Mouse (Mus musculus) embryonic facial prominence, embryonic 15.5 days (tissue): ENCODE data around the gene Nrxn3. TPM values are rescaled to one million over a fixed set of nuclear protein-coding genes. Genes with fewer than 3 reads are reported as not detected.

ENCODE experiments used
- ATAC-seq: fragments of 200-750 bp; cut with Nextera tagmentation; 2 replicates; pipeline ENCODE4 v1.8.0; 2017; ENCODE audit warnings: low read depth, moderate TSS enrichment; ENCODE audit not compliant: insufficient number of reproducible peaks, low FRiP score, low TSS enrichment
- H3K27ac ChIP-seq: fragments of 300-500 bp; sonication (generic); replicated peaks from 2 replicates; pipeline ENCODE4 v1.5.1; 2015; ENCODE audit warnings: mild to moderate bottlenecking, inconsistent platforms
- H3K27me3 ChIP-seq: fragments of 300-500 bp; sonication (generic); 2 replicates; pipeline ENCODE4 v1.6.1; 2015; ENCODE audit warnings: inconsistent platforms
- H3K36me3 ChIP-seq: fragments of 300-500 bp; sonication (generic); 2 replicates; pipeline ENCODE4 v1.6.1; 2015; ENCODE audit warnings: mild to moderate bottlenecking, inconsistent platforms
- H3K4me1 ChIP-seq: fragments of 300-500 bp; sonication (generic); 2 replicates; pipeline ENCODE4 v1.6.1; 2015; ENCODE audit warnings: inconsistent platforms
- H3K4me2 ChIP-seq: fragments of 300-500 bp; sonication (generic); replicated peaks from 2 replicates; pipeline ENCODE4 v1.6.1; 2015; ENCODE audit warnings: mild to moderate bottlenecking, inconsistent platforms
- H3K4me3 ChIP-seq: fragments of 300-500 bp; sonication (generic); replicated peaks from 2 replicates; pipeline ENCODE4 v1.5.1; 2015; ENCODE audit warnings: mild to moderate bottlenecking, inconsistent platforms
- H3K9ac ChIP-seq: fragments of 300-500 bp; sonication (generic); 2 replicates; pipeline ENCODE4 v1.6.1; 2015; ENCODE audit warnings: inconsistent platforms
- H3K9me3 ChIP-seq: fragments of 300-500 bp; sonication (generic); replicated peaks from 2 replicates; pipeline ENCODE4 v1.6.1; 2016; ENCODE audit warnings: inconsistent platforms
- WGBS: fragments of 180-500 bp; shearing (Covaris S2); methylation state at CpG from one replicate; pipeline ENCODE4 v1.1.7; 2015; 5-methylcytosine and 5-hydroxymethylcytosine counted together
- polyA plus RNA-seq: library from polyadenylated mRNA; unstranded; fragments of >200 nt; fragmentation: Nextera tagmentation; extraction: Ambion mirVana; gene quantifications from 2 replicates; pipeline ENCODE4 v1.2.1, GENCODE M21; 2015

The Nrxn3 gene
- polyA plus RNA-seq, 1 experiment from 2014 or later, result 4.5 TPM

GRCm38 (mm10) chr12:89239826-89240225 is 517.1 kb downstream of the Nrxn3 start:
- Histone ChIP-seq H3K36me3 (no peaks in the 10 kb centered on the region), H3K27ac (no peak overlapping the region), H3K9ac (no peak overlapping the region), H3K9me3 (no peaks in the 10 kb centered on the region), H3K4me3 (no peak overlapping the region), H3K4me1 (no peaks in the 10 kb centered on the region), H3K27me3 (no peaks in the 10 kb centered on the region), H3K4me2 (no peak overlapping the region)
- ATAC-seq, result no peak
- 34% methylated on average over 1 of the region's 1 CpGs for WGBS

- Histone ChIP-seq H3K9ac (no peak overlapping the region), H3K4me1 (no peaks in the 10 kb centered on the region), H3K27me3 (no peaks in the 10 kb centered on the region), H3K4me2 (no peak overlapping the region), H3K9me3 (no peaks in the 10 kb centered on the region), H3K4me3 (no peak overlapping the region), H3K27ac (no peak overlapping the region), H3K36me3 (no peaks in the 10 kb centered on the region)
- ATAC-seq, result no peak
Measured at GRCm38 (mm10) chr12:89241554-89241953, 518.9 kb downstream of the Nrxn3 start.

- H3K4me1 ChIP-seq, result no peaks in the 10 kb centered on the region
- no peak overlapping the region for H3K4me3 ChIP-seq
- no peaks in the 10 kb centered on the region for H3K27me3 ChIP-seq
- H3K36me3 ChIP-seq, result no peaks in the 10 kb centered on the region
- no peaks in the 10 kb centered on the region for H3K9me3 ChIP-seq
- no peak overlapping the region for H3K9ac ChIP-seq
- no peak for ATAC-seq
- H3K4me2 ChIP-seq, result no peak overlapping the region
- H3K27ac ChIP-seq, result no peak overlapping the region
- 31% methylated on average over 1 of the region's 1 CpGs for WGBS
Measured at GRCm38 (mm10) chr12:89242476-89242875, 519.8 kb downstream of the Nrxn3 start.

DNA sequence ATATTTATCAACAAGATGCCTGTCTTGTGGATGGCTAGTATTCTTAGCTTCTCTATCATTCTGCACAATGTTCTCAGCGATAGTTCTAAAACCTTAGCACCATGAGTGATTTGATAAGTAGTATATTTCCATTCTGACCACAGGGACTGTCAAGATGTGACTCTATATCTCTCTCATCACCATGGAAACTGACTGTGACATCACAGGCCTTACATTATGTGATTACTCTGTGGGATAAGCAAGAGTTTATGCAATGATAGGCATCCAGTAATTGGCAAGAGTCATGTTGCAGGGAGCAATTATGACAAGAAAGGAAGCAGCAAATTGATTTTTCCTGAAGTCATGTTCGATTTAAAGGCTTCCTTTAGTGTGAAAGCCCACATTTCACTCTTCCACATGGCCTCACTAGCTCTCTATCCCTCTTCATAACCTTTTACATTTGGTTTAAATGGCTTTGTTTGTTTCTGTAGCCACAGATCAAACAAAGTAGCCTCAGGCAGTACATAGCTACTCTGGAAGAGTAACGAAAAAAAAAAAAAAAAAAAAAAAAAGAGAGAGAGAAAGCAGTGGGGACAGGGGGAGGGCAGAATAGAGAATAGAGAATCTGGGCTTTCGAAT is 532.7 kb downstream of the Nrxn3 start:
- Histone ChIP-seq H3K36me3 (no peaks in the 10 kb centered on the region), H3K4me1 (no peaks in the 10 kb centered on the region), H3K4me3 (no peak overlapping the region), H3K27me3 (no peaks in the 10 kb centered on the region), H3K4me2 (no peak overlapping the region), H3K9ac (no peak overlapping the region), H3K27ac (no peak overlapping the region), H3K9me3 (no peaks in the 10 kb centered on the region)
- 25% methylated on average over 4 of the region's 4 CpGs for WGBS
- no peak for ATAC-seq

GRCm38 (mm10) chr12:89258879-89259278 is 536.2 kb downstream of the Nrxn3 start:
- Histone ChIP-seq H3K4me3 (no peak overlapping the region), H3K9ac (no peak overlapping the region), H3K4me2 (no peak overlapping the region), H3K9me3 (no peaks in the 10 kb centered on the region), H3K27ac (no peak overlapping the region), H3K4me1 (no peaks in the 10 kb centered on the region), H3K36me3 (no peaks in the 10 kb centered on the region), H3K27me3 (no peaks in the 10 kb centered on the region)
- no peak for ATAC-seq
- 61% methylated on average over 3 of the region's 3 CpGs for WGBS

- H3K9me3 ChIP-seq, result no peaks in the 10 kb centered on the region
- no peak overlapping the region for H3K4me3 ChIP-seq
- ATAC-seq, result no peak
- no peak overlapping the region for H3K9ac ChIP-seq
- 86% methylated on average over 24 of the region's 24 CpGs for WGBS
- no peak overlapping the region for H3K4me2 ChIP-seq
- no peaks in the 10 kb centered on the region for H3K27me3 ChIP-seq
- H3K27ac ChIP-seq, result no peak overlapping the region
- H3K4me1 ChIP-seq, result no peaks in the 10 kb centered on the region
- no peaks in the 10 kb centered on the region for H3K36me3 ChIP-seq
Measured at GRCm38 (mm10) chr12:89260076-89260475, 537.4 kb downstream of the Nrxn3 start.

- Histone ChIP-seq H3K4me2 (no peak overlapping the region), H3K27me3 (no peaks in the 10 kb centered on the region), H3K27ac (no peak overlapping the region), H3K9ac (no peak overlapping the region), H3K36me3 (no peaks in the 10 kb centered on the region), H3K9me3 (no peaks in the 10 kb centered on the region), H3K4me3 (no peak overlapping the region), H3K4me1 (no peaks in the 10 kb centered on the region)
- 62% methylated on average over 1 of the region's 1 CpGs for WGBS
- no peak for ATAC-seq
Measured at GRCm38 (mm10) chr12:89262261-89262660, 539.6 kb downstream of the Nrxn3 start.

- Histone ChIP-seq H3K36me3 (no peaks in the 10 kb centered on the region), H3K4me2 (no peak overlapping the region), H3K9me3 (no peaks in the 10 kb centered on the region), H3K27me3 (no peaks in the 10 kb centered on the region), H3K9ac (no peak overlapping the region), H3K27ac (no peak overlapping the region), H3K4me1 (peaks cover 3% of the 10 kb centered on the region; the same call in 1 of the 2 replicates), H3K4me3 (no peak overlapping the region)
- no peak for ATAC-seq
- 64% methylated on average over 6 of the region's 6 CpGs for WGBS
Measured at GRCm38 (mm10) chr12:89282362-89283343, 560.0 kb downstream of the Nrxn3 start.

DNA sequence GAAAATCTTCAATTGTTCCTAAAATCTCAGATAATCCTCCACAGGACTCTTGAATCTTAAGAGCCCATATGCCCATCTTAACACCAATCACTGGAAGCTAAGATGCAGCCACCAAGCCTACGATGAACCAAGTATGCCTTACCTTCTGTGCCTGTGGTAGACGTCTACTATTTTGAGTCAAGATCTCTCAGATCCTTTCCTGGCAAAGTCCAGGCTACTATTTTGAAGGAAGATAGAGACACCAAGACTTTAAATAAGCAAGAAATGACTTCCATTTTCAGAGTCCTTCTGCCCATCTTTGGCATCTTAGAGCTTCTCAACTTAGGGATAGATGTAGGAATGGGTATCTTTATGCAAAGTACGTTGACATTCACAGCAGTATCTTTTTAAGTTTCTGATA is 561.7 kb downstream of the Nrxn3 start:
- H3K4me1 ChIP-seq, result peaks cover 3% of the 10 kb centered on the region; the same call in 1 of the 2 replicates
- H3K9ac ChIP-seq, result no peak overlapping the region
- H3K4me3 ChIP-seq, result no peak overlapping the region
- 91% methylated on average over 3 of the region's 3 CpGs for WGBS
- no peak overlapping the region for H3K27ac ChIP-seq
- no peak overlapping the region for H3K4me2 ChIP-seq
- ATAC-seq, result no peak
- no peaks in the 10 kb centered on the region for H3K9me3 ChIP-seq
- H3K27me3 ChIP-seq, result no peaks in the 10 kb centered on the region
- H3K36me3 ChIP-seq, result no peaks in the 10 kb centered on the region

- Histone ChIP-seq H3K4me3 (no peak overlapping the region), H3K9me3 (no peaks in the 10 kb centered on the region), H3K36me3 (no peaks in the 10 kb centered on the region), H3K4me1 (peaks cover 3% of the 10 kb centered on the region; the same call in 1 of the 2 replicates), H3K4me2 (no peak overlapping the region), H3K9ac (no peak overlapping the region), H3K27ac (no peak overlapping the region), H3K27me3 (no peaks in the 10 kb centered on the region)
- no peak for ATAC-seq
- 25% methylated on average over 4 of the region's 4 CpGs for WGBS
Measured at GRCm38 (mm10) chr12:89287037-89287436, 564.4 kb downstream of the Nrxn3 start.

DNA sequence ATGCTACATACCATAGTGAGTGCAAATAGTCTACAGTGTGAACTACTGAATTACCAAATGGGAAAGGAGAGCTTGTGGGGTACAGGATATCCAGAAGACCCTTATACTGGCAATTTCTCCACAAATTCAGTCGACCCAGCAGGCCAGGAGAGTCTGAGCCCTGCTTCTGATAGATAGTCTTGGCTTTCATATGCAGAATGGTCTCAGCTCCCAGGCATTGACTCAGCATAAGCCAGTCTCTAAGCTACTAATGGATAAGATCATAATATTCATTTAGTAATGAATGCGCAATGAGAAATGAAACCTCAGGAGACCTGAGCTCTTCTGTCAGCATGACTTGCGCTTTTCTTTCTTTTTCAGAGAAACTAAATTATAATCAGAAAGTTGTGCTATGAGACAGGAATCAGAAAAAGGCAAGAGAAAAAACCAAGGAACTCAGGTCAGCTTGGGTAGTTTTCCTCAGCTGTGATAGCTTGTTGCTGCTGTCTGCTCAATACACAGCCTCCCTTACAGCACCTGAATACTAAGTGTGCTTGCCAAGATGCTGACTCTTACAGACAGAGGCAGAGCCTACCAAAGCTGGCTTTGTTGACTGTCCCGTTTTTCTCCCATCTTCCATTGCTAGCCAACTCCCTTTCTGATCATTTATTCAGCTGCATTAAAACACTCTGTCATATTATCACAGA is 567.1 kb downstream of the Nrxn3 start:
- ATAC-seq, result no peak
- no peak overlapping the region for H3K9ac ChIP-seq
- H3K4me2 ChIP-seq, result no peak overlapping the region
- H3K4me3 ChIP-seq, result no peak overlapping the region
- no peak overlapping the region for H3K27ac ChIP-seq
- H3K9me3 ChIP-seq, result no peaks in the 10 kb centered on the region
- H3K36me3 ChIP-seq, result no peaks in the 10 kb centered on the region
- 66% methylated on average over 4 of the region's 4 CpGs for WGBS
- H3K4me1 ChIP-seq, result peaks cover 3% of the 10 kb centered on the region; the same call in 1 of the 2 replicates
- H3K27me3 ChIP-seq, result no peaks in the 10 kb centered on the region
